Mouse (Mus musculus) right cerebral cortex, postnatal 10 days (tissue): Measurements from ENCODE around the gene Porcn.
A peak's percentile ranks its signal among the peaks of the same experiment; 100 is the strongest.

Experiments
- DNase-seq, 2 experiments: peaks; one replicate each; pipeline ENCODE4 v3.0.0; 2021; ENCODE audit warnings: low spot score in 2 of 2

Porcn gene

GRCm38 (mm10) chrX:8206015-8206693 lies at the start of gene Porcn:
TSS of gene Porcn (minus strand) at chrX:8206525.
- peak; percentile 89 to 92 for DNase-seq

- DNase-seq, result no peak
Observed at GRCm38 (mm10) chrX:8255807-8256206, 49.5 kb upstream of the Porcn start.

- no peak for DNase-seq
Observed at GRCm38 (mm10) chrX:8253711-8254110, 47.4 kb upstream of the Porcn start.

GRCm38 (mm10) chrX:8252334-8253285 lies 46.3 kb upstream of the Porcn start, which contains the start of gene Ftsj1:
TSS of gene Ftsj1 (minus strand) at chrX:8252406.
- DNase-seq, result peak; percentile 83 to 89

- no peak for DNase-seq
Observed at GRCm38 (mm10) chrX:8251789-8252333, 45.5 kb upstream of the Porcn start.

- DNase-seq, result no peak
Observed at GRCm38 (mm10) chrX:8248542-8249120, 42.3 kb upstream of the Porcn start.

GRCm38 (mm10) chrX:8247680-8248079 lies 41.4 kb upstream of the Porcn start:
- DNase-seq, result no peak

GRCm38 (mm10) chrX:8238804-8239395 lies 32.6 kb upstream of the Porcn start:
- DNase-seq, result no peak

- no peak for DNase-seq
Observed at GRCm38 (mm10) chrX:8236704-8237103, 30.4 kb upstream of the Porcn start.

GRCm38 (mm10) chrX:8233602-8234001 lies 27.3 kb upstream of the Porcn start:
- no peak for DNase-seq

GRCm38 (mm10) chrX:8230272-8230671 lies 23.9 kb upstream of the Porcn start:
- no peak for DNase-seq

- DNase-seq, result no peak
Observed at GRCm38 (mm10) chrX:8223473-8223872, 17.1 kb upstream of the Porcn start.

- peak; percentile 34 to 42 for DNase-seq
Observed at GRCm38 (mm10) chrX:8222678-8223421, 16.5 kb upstream of the Porcn start.

GRCm38 (mm10) chrX:8222296-8222677 lies 16.0 kb upstream of the Porcn start:
- DNase-seq, result peak; percentile 52 to 73

GRCm38 (mm10) chrX:8219651-8220050 lies 13.3 kb upstream of the Porcn start:
- DNase-seq, result no peak

GRCm38 (mm10) chrX:8218114-8218513 lies 11.8 kb upstream of the Porcn start:
- DNase-seq, result no peak

GRCm38 (mm10) chrX:8217383-8217782 lies 11.1 kb upstream of the Porcn start:
- DNase-seq, result peak; percentile 30 to 41

- no peak for DNase-seq
Observed at GRCm38 (mm10) chrX:8211490-8212207, 5.3 kb upstream of the Porcn start.

GRCm38 (mm10) chrX:8209720-8210119 lies 3.4 kb upstream of the Porcn start:
- DNase-seq, result no peak

GRCm38 (mm10) chrX:8207224-8207623 lies 899 bp upstream of the Porcn start:
- no peak for DNase-seq
